11 mouse cellular contexts compared by ENCODE assay signal in the genomic region with DNA sequence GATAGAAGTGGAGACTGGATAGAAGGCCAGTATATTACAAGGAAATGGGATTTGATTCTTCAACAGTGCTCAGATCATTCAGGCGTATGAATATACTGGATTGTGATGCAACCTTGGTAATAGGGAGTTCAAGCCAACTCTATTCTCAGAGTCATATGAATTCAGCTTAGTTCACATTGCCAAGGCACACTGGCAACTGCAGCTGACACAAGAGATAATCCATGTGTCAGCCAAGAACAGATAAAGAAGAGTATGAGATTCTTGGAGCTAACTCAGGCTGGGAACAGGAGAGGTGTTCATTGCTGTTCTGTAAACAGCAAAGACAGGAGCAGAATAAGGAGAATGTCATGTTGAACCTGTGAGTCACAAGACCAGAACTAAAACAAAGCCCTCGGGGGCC.
A peak's percentile ranks its signal among the peaks of the same experiment; 100 is the strongest.
DNase-seq lines count a peak whose midpoint lies in the region; TF ChIP-seq lines count a peak whose summit lies in the region.
"Had no signal": no experiment of that assay in that cellular context is flagged by ENCODE, and none has a peak within 500 bp of the region (broad histone marks: within the 10 kb centered on the region; RNA-seq: fewer than 3 reads in every experiment).

No protein-coding gene starts in this region.

- no peaks in the 10 kb centered on the region for H3K4me1 ChIP-seq in cortical plate, adult 2 months (ENCODE audit: control insufficient read depth, insufficient read depth, low read length)
- H3K4me1 ChIP-seq: intestine, embryonic 15.5 days had no signal

- TF ChIP-seq POLR2A in cortical plate, adult 2 months (IDR thresholded peaks at IDR 0.05; ENCODE audit: extremely low read depth, insufficient read depth, low read length), result no peak

- no peak overlapping the region for H3K4me3 ChIP-seq in cortical plate, adult 2 months (ENCODE audit: insufficient read depth, low read length)
- H3K4me3 ChIP-seq: embryonic facial prominence, embryonic 15.5 days; intestine, embryonic 15.5 days had no signal

- peak; percentile 50 for DNase-seq in heart, adult 8-10 months (ENCODE audit: low spot score)
- DNase-seq in heart, postnatal 25 days (ENCODE audit: low spot score), result no peak
- DNase-seq in MN1 (ENCODE audit: low spot score), result peak; percentile 9
- peak; percentile 12 for DNase-seq in lung, postnatal 14 days
- no peak for DNase-seq in kidney, adult 11 months
- DNase-seq in retina, postnatal 1 day, result no peak
- DNase-seq: cerebellum, adult 9-10 months; lung, embryonic 14.5 days had no signal

- TF ChIP-seq CTCF in cortical plate, adult 2 months (IDR thresholded peaks at IDR 0.05; ENCODE audit: extremely low read depth, insufficient read depth, low read length), result no peak

- H3K27ac ChIP-seq in cortical plate, adult 2 months (ENCODE audit: insufficient read depth, low read length), result peak overlapping the region; percentile 50; the same call in 1 of the 2 replicates

- intact Hi-C loops in heart, postnatal 25 days (cut with DNase I), result loop anchor here (5.0 to 10.0 kb wide), 6 partner anchors 105 to 1090 kb away; partner anchors contain the start of gene Klf6

Comparison
In these comparisons a context has a peak if more than half of its experiments do, and no peak if none do; other contexts are left out.
1. DNase-seq: peak in heart, adult 8-10 months (single experiment), MN1 (single experiment) and lung, postnatal 14 days (single experiment); none in heart, postnatal 25 days (single experiment), kidney, adult 11 months (single experiment) and retina, postnatal 1 day (single experiment).